Mouse (Mus musculus): ENCODE measurements around the gene Stk36. TPM values are rescaled to one million over a fixed set of nuclear protein-coding genes. Genes with fewer than 3 reads are reported as not detected.

Gene Stk36
- 0.24 TPM for polyA plus RNA-seq (2014; fragmentation: Illumina TruSeq; extraction: RNeasy Lipid Tissue Mini Kit (QIAGEN cat#74804); ENCODE audit: low read depth, low replicate concordance)

DNA sequence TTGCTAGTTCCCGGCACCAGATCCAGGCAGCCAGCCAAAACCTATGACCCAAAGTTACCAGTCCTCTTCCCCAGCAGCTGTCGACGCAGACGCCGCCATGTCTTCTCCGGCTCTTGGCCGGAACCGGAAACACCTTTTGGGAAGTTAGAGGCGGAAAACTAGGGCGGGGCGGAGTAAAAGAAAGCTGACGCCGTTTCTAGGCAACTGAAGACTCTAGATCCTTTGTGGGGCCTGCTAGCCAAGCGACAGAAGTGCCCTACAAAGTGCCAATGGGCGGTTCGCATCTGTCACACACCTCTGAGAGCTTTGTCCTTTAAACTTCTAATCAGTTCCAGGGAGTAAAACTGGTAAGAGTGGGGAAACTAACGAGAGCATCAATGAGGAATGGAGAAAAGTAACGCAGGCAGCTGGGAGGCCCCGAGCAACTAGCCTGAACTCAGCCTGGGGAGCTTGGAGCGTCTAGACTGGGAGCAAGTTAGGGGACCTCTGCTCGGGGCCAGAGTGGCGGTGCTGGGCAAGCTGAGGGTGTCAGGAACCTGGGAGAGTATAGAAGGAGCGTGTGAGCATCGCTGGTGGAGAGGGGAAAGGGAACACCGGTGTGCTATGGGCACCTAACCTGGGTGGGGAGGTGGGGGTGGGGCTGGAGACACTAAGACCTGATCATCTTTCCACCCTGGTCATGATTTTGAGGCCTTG lies at the start of gene Stk36, which contains the start of gene Rnf25:
Stk36 (plus strand) TSS at position 179 of the 696 bp plus-strand sequence.
Rnf25 (minus strand) TSS at position 131 of the 696 bp plus-strand sequence.

DNA sequence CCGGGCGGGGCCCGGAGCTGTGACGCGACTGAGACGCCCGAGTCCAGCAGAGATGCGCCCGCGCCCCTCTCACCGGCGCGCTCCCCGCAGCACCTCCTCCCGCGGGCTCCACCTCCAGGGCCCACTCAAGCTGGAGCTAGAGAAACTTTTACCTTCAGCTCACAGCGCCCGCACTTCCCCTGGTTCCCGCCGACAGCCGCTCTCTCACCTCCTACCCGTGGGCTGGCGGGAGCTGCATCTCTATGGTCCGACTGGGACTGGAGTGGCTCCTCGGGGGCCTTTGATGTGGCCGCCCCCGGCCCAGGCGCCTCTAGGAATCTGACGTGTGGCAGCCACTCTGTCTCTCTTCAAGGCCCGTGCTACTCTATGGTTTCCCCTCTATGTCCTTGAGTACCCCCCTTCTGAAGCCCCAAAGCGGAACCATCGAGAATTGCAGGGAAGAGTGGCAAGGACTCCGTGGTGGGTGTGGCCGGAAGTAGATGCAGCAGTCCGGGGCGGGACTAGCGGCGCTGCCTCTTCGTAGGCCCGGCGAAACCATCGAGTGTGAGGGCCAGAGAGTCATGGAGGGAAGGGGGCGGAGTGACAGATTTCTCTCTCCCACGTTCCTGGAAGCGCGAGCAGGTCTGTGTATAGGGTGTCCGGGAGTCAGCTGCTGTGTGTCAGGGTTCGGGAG lies 13.3 kb upstream of the Stk36 start, which contains the start of the genes Zfp142 and Bcs1l:
Zfp142 (minus strand) TSS at position 474 of the 673 bp plus-strand sequence.
Bcs1l (plus strand) TSS at position 517 of the 673 bp plus-strand sequence.

DNA sequence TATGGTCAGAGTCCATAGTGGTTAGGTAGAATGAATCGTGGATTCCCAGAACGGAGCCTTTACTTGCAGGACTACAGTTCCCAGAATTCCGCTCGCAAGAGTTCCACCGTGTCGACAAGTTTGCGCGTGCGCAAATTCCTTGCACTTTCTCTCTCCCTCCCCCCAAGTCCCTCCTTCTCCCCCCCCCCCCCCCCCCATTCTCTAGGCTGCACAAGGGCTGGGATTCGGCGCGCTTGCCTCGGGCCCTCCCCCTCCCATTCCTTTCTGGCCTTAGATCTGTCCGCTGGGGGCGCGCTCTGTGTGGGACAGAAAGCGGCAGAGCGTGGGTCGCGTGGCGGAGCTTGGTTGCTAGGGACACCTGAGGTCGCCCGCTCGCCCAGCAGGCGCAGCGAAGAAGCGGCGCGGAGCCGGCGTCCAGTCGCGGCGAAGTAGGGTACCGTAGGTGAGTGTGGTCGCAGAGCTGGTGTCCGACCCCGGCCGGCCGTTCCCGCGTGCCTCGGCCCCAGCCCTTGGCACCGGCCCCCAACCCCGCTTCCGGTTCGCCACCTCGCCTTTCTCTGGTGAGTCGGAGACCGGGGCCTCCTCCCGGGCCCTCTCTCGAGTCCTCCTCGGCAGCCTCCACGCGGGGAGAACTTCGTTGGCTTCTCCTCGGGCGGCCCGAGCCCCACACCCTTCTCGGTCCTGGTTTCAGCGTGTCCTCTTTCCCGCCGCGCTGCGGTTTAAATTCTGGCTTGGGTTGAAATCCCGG lies 60.4 kb downstream of the Stk36 start, which contains the start of gene Ttll4:
Ttll4 (plus strand) TSS at position 298 of the 748 bp plus-strand sequence.

Other genes with a start within 250 kb of the Stk36 start
- not detected for gene Catip, start 239.3 kb upstream of the Stk36 start, polyA plus RNA-seq (2014; fragmentation: Illumina TruSeq; extraction: RNeasy Lipid Tissue Mini Kit (QIAGEN cat#74804); ENCODE audit: low read depth, low replicate concordance)
- 1.7 TPM for gene Slc11a1, start 226.2 kb upstream of the Stk36 start, polyA plus RNA-seq (2014; fragmentation: Illumina TruSeq; extraction: RNeasy Lipid Tissue Mini Kit (QIAGEN cat#74804); ENCODE audit: low read depth, low replicate concordance)
- 26.7 TPM for gene Ctdsp1, start 209.9 kb upstream of the Stk36 start, polyA plus RNA-seq (2014; fragmentation: Illumina TruSeq; extraction: RNeasy Lipid Tissue Mini Kit (QIAGEN cat#74804); ENCODE audit: low read depth, low replicate concordance)
- 0.19 TPM for gene Vil1, start 192.1 kb upstream of the Stk36 start, polyA plus RNA-seq (2014; fragmentation: Illumina TruSeq; extraction: RNeasy Lipid Tissue Mini Kit (QIAGEN cat#74804); ENCODE audit: low read depth, low replicate concordance)
- gene Cnot9, start 95.4 kb upstream of the Stk36 start, polyA plus RNA-seq (2014; fragmentation: Illumina TruSeq; extraction: RNeasy Lipid Tissue Mini Kit (QIAGEN cat#74804); ENCODE audit: low read depth, low replicate concordance): 13.2 TPM
- not detected for gene Plcd4, start 58.6 kb upstream of the Stk36 start, polyA plus RNA-seq (2014; fragmentation: Illumina TruSeq; extraction: RNeasy Lipid Tissue Mini Kit (QIAGEN cat#74804); ENCODE audit: low read depth, low replicate concordance)
- gene Usp37, start 57.2 kb upstream of the Stk36 start, polyA plus RNA-seq (2014; fragmentation: Illumina TruSeq; extraction: RNeasy Lipid Tissue Mini Kit (QIAGEN cat#74804); ENCODE audit: low read depth, low replicate concordance): 4.4 TPM
- gene Zfp142, start 13.2 kb upstream of the Stk36 start, polyA plus RNA-seq (2014; fragmentation: Illumina TruSeq; extraction: RNeasy Lipid Tissue Mini Kit (QIAGEN cat#74804); ENCODE audit: low read depth, low replicate concordance): 0.74 TPM
- 7.1 TPM for gene Bcs1l, start 13.2 kb upstream of the Stk36 start, polyA plus RNA-seq (2014; fragmentation: Illumina TruSeq; extraction: RNeasy Lipid Tissue Mini Kit (QIAGEN cat#74804); ENCODE audit: low read depth, low replicate concordance)
- 7.2 TPM for gene Rnf25, start within 50 bp of the Stk36 start, polyA plus RNA-seq (2014; fragmentation: Illumina TruSeq; extraction: RNeasy Lipid Tissue Mini Kit (QIAGEN cat#74804); ENCODE audit: low read depth, low replicate concordance)
- gene Ttll4, start 60.3 kb downstream of the Stk36 start, polyA plus RNA-seq (2014; fragmentation: Illumina TruSeq; extraction: RNeasy Lipid Tissue Mini Kit (QIAGEN cat#74804); ENCODE audit: low read depth, low replicate concordance): 11.1 TPM
- gene Cyp27a1, start 112.1 kb downstream of the Stk36 start, polyA plus RNA-seq (2014; fragmentation: Illumina TruSeq; extraction: RNeasy Lipid Tissue Mini Kit (QIAGEN cat#74804); ENCODE audit: low read depth, low replicate concordance): 209 TPM
- gene Prkag3, start 147.8 kb downstream of the Stk36 start, polyA plus RNA-seq (2014; fragmentation: Illumina TruSeq; extraction: RNeasy Lipid Tissue Mini Kit (QIAGEN cat#74804); ENCODE audit: low read depth, low replicate concordance): not detected
- gene Wnt6, start 170.4 kb downstream of the Stk36 start, polyA plus RNA-seq (2014; fragmentation: Illumina TruSeq; extraction: RNeasy Lipid Tissue Mini Kit (QIAGEN cat#74804); ENCODE audit: low read depth, low replicate concordance): not detected
- gene Wnt10a, start 190.1 kb downstream of the Stk36 start, polyA plus RNA-seq (2014; fragmentation: Illumina TruSeq; extraction: RNeasy Lipid Tissue Mini Kit (QIAGEN cat#74804); ENCODE audit: low read depth, low replicate concordance): not detected

Measured in liver, adult 10 weeks (tissue).